ENCODE assay signal across 36 mouse cellular contexts in genomic region chr19:45802702-45803101, GRCm38 (mm10). TPM values are rescaled to one million over a fixed set of nuclear protein-coding genes. Genes with fewer than 3 reads are reported as not detected.
DNase-seq lines count a peak whose midpoint lies in the region; ATAC-seq and TF ChIP-seq lines count a peak whose summit lies in the region.
"Had no signal": no experiment of that assay in that cellular context is flagged by ENCODE, and none has a peak within 500 bp of the region (broad histone marks: within the 10 kb centered on the region; RNA-seq: fewer than 3 reads in every experiment).

No protein-coding gene starts in this region.

- H3K9ac ChIP-seq in liver, embryonic 14.5 days (replicated peaks): peak overlapping the region; percentile 59
- H3K9ac ChIP-seq: embryonic facial prominence, embryonic 15.5 days; hindbrain, embryonic 12.5 days; limb, embryonic 13.5 days; neural tube, embryonic 12.5 days had no signal

- no peak for TF ChIP-seq CTCF in layer of hippocampus, adult 2 months (conservative IDR thresholded peaks at IDR 0.05)
- TF ChIP-seq CTCF in liver, embryonic 14.5 days (IDR thresholded peaks at IDR 0.05; ENCODE audit: low read depth): no peak

- H3K4me3 ChIP-seq in layer of hippocampus, adult 2 months: no peak overlapping the region
- H3K4me3 ChIP-seq in liver, embryonic 14.5 days (ENCODE audit: insufficient read depth in 1 of 2, low read depth in 2 of 2, low read length in 2 of 2): peak overlapping the region; percentile 35 to 43
- H3K4me3 ChIP-seq: embryonic facial prominence, embryonic 10.5 days; embryonic facial prominence, embryonic 15.5 days; forebrain, embryonic 10.5 days; hindbrain, embryonic 12.5 days; left cerebral cortex, adult 2 months; limb, embryonic 13.5 days; midbrain, embryonic 10.5 days; myocyte; neural tube, embryonic 12.5 days had no signal

- no peak for DNase-seq in layer of hippocampus, adult 2 months (ENCODE audit: low spot score in 2 of 2)
- DNase-seq in layer of hippocampus, postnatal 36 days: no peak
- peak; percentile 25 for DNase-seq in liver
- peak in 2 of 3 experiments; percentile 33 to 44 for DNase-seq in liver, embryonic 14.5 days (ENCODE audit: low read depth in 3 of 3, low spot score in 3 of 3)
- no peak for DNase-seq in adrenal gland, adult 18-20 months (ENCODE audit: low spot score in 2 of 2)
- DNase-seq in ovary, postnatal 10 days (ENCODE audit: low spot score): no peak
- DNase-seq: adrenal gland, adult 2 months; adrenal gland, postnatal 36 days; cerebellum, adult 18-20 months; cerebellum, postnatal 10 days; gastrocnemius, postnatal 10 days; heart, postnatal 14 days; kidney, adult 9 months; kidney, postnatal 14 days; lung, adult 2 months; lung, postnatal 10 days; thymus, postnatal 14 days had no signal

- no peaks in the 10 kb centered on the region for H3K9me3 ChIP-seq in liver, embryonic 14.5 days (ENCODE audit: control insufficient read depth, low read length)
- H3K9me3 ChIP-seq: embryonic facial prominence, embryonic 10.5 days; embryonic facial prominence, embryonic 15.5 days; forebrain, embryonic 10.5 days; hindbrain, embryonic 12.5 days; midbrain, embryonic 10.5 days; neural tube, embryonic 12.5 days had no signal

- H3K4me2 ChIP-seq in liver, embryonic 14.5 days (ENCODE audit: low read depth): peak overlapping the region; percentile 73
- H3K4me2 ChIP-seq: embryonic facial prominence, embryonic 15.5 days; hindbrain, embryonic 12.5 days; limb, embryonic 13.5 days; neural tube, embryonic 12.5 days had no signal

- ATAC-seq in liver, embryonic 14.5 days (ENCODE audit: insufficient read depth): peak; percentile 88
- peak; percentile 80 for ATAC-seq in megakaryocyte-erythroid progenitor cell, adult 5-6 weeks (replicated peaks; ENCODE audit: low FRiP score, low TSS enrichment, poor library complexity, severe bottlenecking)
- ATAC-seq: CD4-positive, CD25-positive, alpha-beta regulatory T cell, adult 4 months; forebrain, embryonic 16.5 days; intestine, postnatal 0 days had no signal

- 29% methylated on average over 4 of the region's 4 CpGs for WGBS in liver, embryonic 14.5 days (ENCODE audit: insufficient replicate concordance)

- H3K4me1 ChIP-seq in liver, embryonic 14.5 days (replicated peaks; ENCODE audit: control insufficient read depth in 2 of 2, insufficient read depth in 2 of 2, low read length in 1 of 2): peaks cover 19 to 29% of the 10 kb centered on the region in 2 experiments
- H3K4me1 ChIP-seq: hindbrain, embryonic 12.5 days; limb, embryonic 13.5 days had no signal

- 0 out of 2 replicates have a peak overlapping the region, but pooled peaks have one; percentile 39 for H3K27ac ChIP-seq in layer of hippocampus, adult 2 months
- H3K27ac ChIP-seq in liver, embryonic 14.5 days: peak overlapping the region; percentile 67
- H3K27ac ChIP-seq: embryonic facial prominence, embryonic 10.5 days; embryonic facial prominence, embryonic 15.5 days; forebrain, embryonic 10.5 days; hindbrain, embryonic 12.5 days; left cerebral cortex, adult 2 months; limb, embryonic 13.5 days; macrophage; midbrain, embryonic 10.5 days; neural tube, embryonic 12.5 days had no signal

- no peaks in the 10 kb centered on the region for H3K27me3 ChIP-seq in liver, embryonic 14.5 days (ENCODE audit: control insufficient read depth, insufficient read depth, low read length)
- H3K27me3 ChIP-seq: embryonic facial prominence, embryonic 15.5 days; hindbrain, embryonic 12.5 days; limb, embryonic 13.5 days; neural tube, embryonic 12.5 days had no signal

- H3K36me3 ChIP-seq in liver, embryonic 14.5 days (replicated peaks; ENCODE audit: control insufficient read depth, insufficient read depth, low read depth): no peaks in the 10 kb centered on the region
- H3K36me3 ChIP-seq: embryonic facial prominence, embryonic 10.5 days; embryonic facial prominence, embryonic 15.5 days; forebrain, embryonic 10.5 days; hindbrain, embryonic 12.5 days; limb, embryonic 13.5 days; midbrain, embryonic 10.5 days; neural tube, embryonic 12.5 days had no signal

- peak; percentile 69 for TF ChIP-seq EP300 in liver, embryonic 14.5 days (IDR thresholded peaks at IDR 0.05; ENCODE audit: low read depth)

RNA-seq across cellular contexts. Expression of gene Kcnip2, which starts 13.2 kb away (rescaled TPM):
- total RNA-seq in layer of hippocampus, adult 2 months (2021): 100 to 1,000 TPM; 212 to 222 TPM
- total RNA-seq in layer of hippocampus, postnatal 36 days (2021): 100 to 1,000 TPM; 228 to 229 TPM
- 1.7 TPM in 2 replicates for polyA plus RNA-seq in liver, embryonic 14.5 days (2012; rRNA removed)
- 1.5 and 1.7 TPM in 2 replicates for polyA plus RNA-seq in liver, embryonic 14.5 days (2014; fragmentation: Nextera tagmentation; extraction: Ambion mirVana)
- 0.52 TPM in 1 of 2 replicates, not detected in the other for total RNA-seq in megakaryocyte-erythroid progenitor cell, adult 5-6 weeks (2014; fragmentation: Nextera tagmentation)
- total RNA-seq in megakaryocyte-erythroid progenitor cell, adult 5-6 weeks (2017): 0.34 and 3.6 TPM in 2 replicates
- total RNA-seq in adrenal gland, adult 18-20 months (2021): under 1 TPM in 1 of 2 experiments, not detected in 1; 0.13 TPM
- polyA plus RNA-seq: macrophage had no signal

RNA-seq across cellular contexts. Expression of gene Mgea5, which starts 19.1 kb away (rescaled TPM):
- total RNA-seq in layer of hippocampus, adult 2 months (2021): 100 to 1,000 TPM; 166 to 170 TPM
- 100 to 1,000 TPM; 163 to 171 TPM for total RNA-seq in layer of hippocampus, postnatal 36 days (2021)
- 17.1 and 25.2 TPM in 2 replicates for polyA plus RNA-seq in liver, embryonic 14.5 days (2012; rRNA removed)
- 15.0 and 16.7 TPM in 2 replicates for polyA plus RNA-seq in liver, embryonic 14.5 days (2014; fragmentation: Nextera tagmentation; extraction: Ambion mirVana)
- total RNA-seq in megakaryocyte-erythroid progenitor cell, adult 5-6 weeks (2014; fragmentation: Nextera tagmentation): 75.0 and 86.3 TPM in 2 replicates
- 117 and 134 TPM in 2 replicates for total RNA-seq in megakaryocyte-erythroid progenitor cell, adult 5-6 weeks (2017)
- total RNA-seq in adrenal gland, adult 18-20 months (2021): 10 to 100 TPM; 75.4 to 86.4 TPM

RNA-seq across cellular contexts. Expression of gene Npm3, which starts 53.3 kb away (rescaled TPM):
- total RNA-seq in layer of hippocampus, adult 2 months (2021): 1 to 10 TPM; 7.3 to 9.7 TPM
- total RNA-seq in layer of hippocampus, postnatal 36 days (2021): 10 to 100 TPM in 1 of 2 experiments, 1 to 10 TPM in 1; 9.6 to 10.4 TPM
- polyA plus RNA-seq in liver, embryonic 14.5 days (2012; rRNA removed): 59.0 and 59.7 TPM in 2 replicates
- 10.6 and 11.4 TPM in 2 replicates for polyA plus RNA-seq in liver, embryonic 14.5 days (2014; fragmentation: Nextera tagmentation; extraction: Ambion mirVana)
- 124 and 184 TPM in 2 replicates for total RNA-seq in megakaryocyte-erythroid progenitor cell, adult 5-6 weeks (2014; fragmentation: Nextera tagmentation)
- 123 and 135 TPM in 2 replicates for total RNA-seq in megakaryocyte-erythroid progenitor cell, adult 5-6 weeks (2017)
- 10 to 100 TPM; 28.5 to 30.7 TPM for total RNA-seq in adrenal gland, adult 18-20 months (2021)

RNA-seq across cellular contexts. Expression of gene Fgf8, which starts 60.0 kb away (rescaled TPM):
- total RNA-seq in layer of hippocampus, adult 2 months (2021): not detected
- total RNA-seq in layer of hippocampus, postnatal 36 days (2021): not detected
- polyA plus RNA-seq in liver, embryonic 14.5 days (2012; rRNA removed): 0.08 TPM in 1 of 2 replicates, not detected in the other
- not detected in 2 replicates for polyA plus RNA-seq in liver, embryonic 14.5 days (2014; fragmentation: Nextera tagmentation; extraction: Ambion mirVana)
- not detected in 2 replicates for total RNA-seq in megakaryocyte-erythroid progenitor cell, adult 5-6 weeks (2014; fragmentation: Nextera tagmentation)
- total RNA-seq in megakaryocyte-erythroid progenitor cell, adult 5-6 weeks (2017): not detected in 2 replicates
- not detected for total RNA-seq in adrenal gland, adult 18-20 months (2021)
- total RNA-seq: adrenal gland, adult 2 months; adrenal gland, postnatal 36 days; gastrocnemius, postnatal 10 days; heart, postnatal 14 days; layer of hippocampus, postnatal 10 days; left cerebral cortex, adult 2 months; left cerebral cortex, postnatal 36 days had no signal
- polyA plus RNA-seq: CD4-positive, CD25-positive, alpha-beta regulatory T cell, adult 4 months; cortical plate, adult 2 months; intestine, postnatal 0 days; lung, adult 2 months; macrophage; midbrain, postnatal 0 days; myocyte; neural tube, embryonic 12.5 days; urinary bladder, adult 2 months had no signal

Comparison
In these comparisons a context has a peak if more than half of its experiments do, and no peak if none do; other contexts are left out.
1. DNase-seq: peak in liver (single experiment) and liver, embryonic 14.5 days (2 of 3); none in layer of hippocampus, adult 2 months (0 of 2), layer of hippocampus, postnatal 36 days (0 of 2), adrenal gland, adult 18-20 months (0 of 2) and ovary, postnatal 10 days (single experiment).
2. RNA of gene Kcnip2, which starts 13.2 kb away (total RNA-seq): 228 to 229 TPM in layer of hippocampus, postnatal 36 days and 212 to 222 TPM in layer of hippocampus, adult 2 months; 0.34 to 3.6 TPM in megakaryocyte-erythroid progenitor cell, adult 5-6 weeks and 0.13 TPM in adrenal gland, adult 18-20 months; every median in the first group is over 10 times any median in the second.